Mouse (Mus musculus) heart, adult 2 months (tissue): ENCODE results near the gene Olfr389.

ENCODE experiments used
- CTCF ChIP-seq: fragments of 200-600 bp; IDR thresholded peaks from 2 replicates; pipeline ENCODE4 v1.8.1; 2022; ENCODE audit warnings: antibody characterized with exemption, mild to moderate bottlenecking, moderate library complexity
- EP300 ChIP-seq: fragments of 200-500 bp; IDR thresholded peaks from 2 replicates; pipeline ENCODE4 v1.6.1; 2011; ENCODE audit warnings: low read depth, low read length, control low read depth; ENCODE audit not compliant: insufficient read depth
- POLR2A ChIP-seq: fragments of 200-500 bp; IDR thresholded peaks from 2 replicates; pipeline ENCODE4 v1.6.1; 2011; ENCODE audit warnings: mild to moderate bottlenecking, low read depth, low read length, control low read depth; ENCODE audit not compliant: insufficient read depth

- TF ChIP-seq CTCF (no peak), POLR2A (no peak), EP300 (no peak)
Observed at GRCm38 (mm10) chr11:73759115-73759514, 21.4 kb downstream of the Olfr389 start.
